Mouse (Mus musculus): Measurements from ENCODE around the gene Zfp607b.

DNA sequence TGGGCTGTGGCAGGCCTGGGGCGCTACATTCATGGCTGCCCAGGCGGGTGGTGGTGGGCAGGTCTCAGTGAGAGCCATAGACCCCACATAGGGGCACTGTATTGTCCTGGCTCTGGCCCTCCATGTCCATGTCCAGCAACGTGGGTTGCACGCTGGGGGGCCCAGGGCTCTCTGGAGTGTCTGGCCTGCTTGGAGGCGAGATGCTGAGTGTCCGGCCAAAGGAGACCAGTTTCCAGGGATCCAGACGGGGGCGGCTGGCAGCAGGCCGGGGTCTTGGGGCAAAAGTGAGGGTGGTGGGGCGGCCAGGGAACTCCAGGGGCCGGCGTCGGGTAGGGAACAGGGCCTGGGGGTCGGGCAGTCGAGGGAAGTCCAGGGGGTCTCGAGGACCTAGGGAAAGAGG, 32.5 kb upstream of the Zfp607b start:
- TF ChIP-seq POLR2A (IDR thresholded peaks at IDR 0.05; ENCODE audit: low read depth, low read length) (no peak), CTCF (IDR thresholded peaks at IDR 0.05; ENCODE audit: extremely low read depth, insufficient read depth, insufficient read length, insufficient replicate concordance) (no peak)

Data from spleen, adult 2 months (tissue).